Mouse (Mus musculus) embryonic stem cell, embryonic (primary cell): ENCODE measurements at regions not wholly inside any gene's neighbourhood (a gene's known extent, or its start where the extent isn't known, plus 50 kb on each side); places are given as distances from the start of the nearest gene placed in this dataset.

Experiments
- CTCF ChIA-PET, 4 experiments: fragments of 300-600 bp in 2 of 4; fragments of 350-600 bp in 2 of 4; sonication (Branson Sonifier 250); formaldehyde crosslinking; loops; one replicate each; lab custom pipeline; 2022; ENCODE audit warnings: inconsistent platforms in 2 of 4; lab: Charles Lee
- POLR2A ChIA-PET, 4 experiments: fragments of 300-600 bp in 2 of 4; fragments of 350-600 bp in 2 of 4; sonication (Branson Sonifier 250); formaldehyde crosslinking; loops; one replicate each; lab custom pipeline; 2022; ENCODE audit warnings: antibody characterized with exemption in 4 of 4, inconsistent platforms in 1 of 4; lab: Charles Lee

- POLR2A ChIA-PET, result no interaction called here
- CTCF ChIA-PET, result no interaction called here
Measured at GRCm38 (mm10) chr4:69116353-69116752, 162.2 kb upstream of the Brinp1 start.

- POLR2A ChIA-PET, result no interaction called here
- CTCF ChIA-PET, result no interaction called here
Measured at GRCm38 (mm10) chr4:69105188-69105587, 151.0 kb upstream of the Brinp1 start.

GRCm38 (mm10) chr4:69095748-69096408 is 141.7 kb upstream of the Brinp1 start:
- ChIA-PET CTCF (no interaction called here), POLR2A (no interaction called here)

DNA sequence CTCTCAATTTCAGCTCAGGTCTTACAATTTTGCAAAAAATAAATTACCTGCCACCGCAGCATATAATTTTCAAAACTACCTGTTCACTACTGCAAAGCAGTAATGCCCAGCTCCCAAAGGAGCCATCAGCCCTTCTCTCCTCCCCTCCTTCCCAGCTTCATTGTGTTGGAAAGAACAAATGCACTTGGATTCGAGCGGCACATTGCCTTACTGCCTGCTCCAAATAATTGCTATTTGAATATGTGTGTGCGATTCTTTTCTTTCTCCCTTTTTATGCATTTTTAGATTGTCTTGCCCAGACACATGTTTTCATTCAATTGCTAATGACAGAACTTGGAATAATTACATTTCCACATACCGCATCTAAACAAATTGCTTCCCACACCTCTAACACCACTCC is 123.9 kb upstream of the Brinp1 start:
- ChIA-PET CTCF (no interaction called here), POLR2A (interaction anchor here in 1 of 4 experiments (0.6 kb wide), 1 partner anchor 320 kb away, joined by 3 read pairs; no protein-coding TSS in a partner anchor)

DNA sequence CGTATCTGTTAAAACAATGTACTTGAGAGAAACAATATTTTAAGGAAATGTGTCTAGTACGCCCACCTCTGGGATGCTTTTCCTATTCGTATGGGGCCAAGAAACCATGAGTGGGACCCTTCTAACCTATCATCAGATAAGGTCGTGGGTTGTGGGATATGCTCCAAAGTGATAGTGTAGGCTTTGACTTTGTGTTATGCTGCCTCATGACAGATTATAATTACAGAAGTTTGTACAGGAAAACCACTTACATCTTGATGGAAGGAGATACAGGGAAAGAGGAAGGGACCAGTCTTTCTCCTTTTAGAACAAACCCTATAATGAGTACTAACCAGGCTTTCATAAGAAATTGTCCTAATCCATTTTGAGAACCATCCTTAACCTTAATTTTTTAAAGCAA is 123.1 kb upstream of the Brinp1 start:
- CTCF ChIA-PET, result no interaction called here
- POLR2A ChIA-PET, result interaction anchor here in 1 of 4 experiments (0.6 kb wide), 1 partner anchor 320 kb away, joined by 3 read pairs; no protein-coding TSS in a partner anchor

- CTCF ChIA-PET, result no interaction called here
- POLR2A ChIA-PET, result no interaction called here
Measured at GRCm38 (mm10) chr4:69039645-69040342, 85.6 kb upstream of the Brinp1 start.

GRCm38 (mm10) chr4:69034166-69034565 is 80.0 kb upstream of the Brinp1 start:
- ChIA-PET CTCF (no interaction called here), POLR2A (no interaction called here)

DNA sequence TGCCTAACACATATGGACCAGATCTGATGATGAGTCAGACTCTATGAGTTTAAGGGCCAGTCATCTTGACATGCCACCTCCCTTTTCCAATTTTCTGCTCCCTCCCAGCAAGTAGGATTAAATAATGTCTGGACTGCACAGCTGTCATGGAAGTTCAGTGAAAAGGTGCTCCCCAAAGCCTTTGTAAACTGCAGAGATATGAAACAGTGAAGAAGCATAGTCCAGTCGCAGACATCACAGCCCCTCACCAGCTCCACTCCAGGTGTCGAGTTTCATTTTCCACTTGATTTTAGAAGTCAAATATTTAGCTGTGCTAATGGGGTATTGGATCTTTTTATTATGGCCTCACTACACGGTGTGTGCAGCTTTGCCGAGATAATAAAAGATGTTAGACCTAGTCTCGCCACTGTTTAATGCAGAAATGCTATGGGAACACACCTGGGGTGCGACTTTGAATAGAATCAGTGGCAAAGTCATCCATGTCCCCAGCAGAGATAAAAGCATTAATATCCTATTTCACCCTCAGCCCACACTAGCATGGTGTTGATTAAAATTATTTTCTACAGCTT is 66.0 kb upstream of the Brinp1 start:
- ChIA-PET CTCF (no interaction called here), POLR2A (no interaction called here)

DNA sequence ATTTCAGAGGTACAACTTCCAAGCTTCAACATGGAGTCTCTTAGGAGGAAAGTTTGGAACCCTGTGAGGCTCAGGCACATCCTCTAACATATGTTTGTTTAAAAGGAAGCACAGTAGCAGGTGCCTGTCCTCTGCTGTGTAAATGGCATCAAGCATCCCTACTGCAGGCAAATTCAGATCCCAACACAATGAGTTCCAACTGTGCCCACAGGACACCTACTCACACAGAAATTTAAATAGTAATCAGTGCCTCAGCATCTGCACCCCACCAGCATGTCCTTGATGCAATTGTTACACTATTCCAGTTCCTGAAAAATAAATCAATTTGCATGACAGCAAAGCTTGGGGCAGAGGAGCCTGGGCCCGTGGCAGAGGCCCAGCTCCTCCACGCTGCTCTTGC is 61.2 kb upstream of the Brinp1 start:
- POLR2A ChIA-PET, result no interaction called here
- CTCF ChIA-PET, result no interaction called here
